Mouse (Mus musculus) heart, embryonic 13.5 days (tissue): Measurements from ENCODE around the gene 4933414I15Rik. TPM values are rescaled to one million over a fixed set of nuclear protein-coding genes. Genes with fewer than 3 reads are reported as not detected.
A peak's percentile ranks its signal among the peaks of the same experiment; 100 is the strongest.

Experiments
- ATAC-seq: fragments of 200-750 bp; cut with Nextera tagmentation; 2 replicates; pipeline ENCODE4 v1.8.0; 2017; ENCODE audit warnings: moderate TSS enrichment; ENCODE audit not compliant: insufficient number of reproducible peaks, low FRiP score, low TSS enrichment; ENCODE audit errors: extremely low read depth
- H3K27ac ChIP-seq: fragments of 300-500 bp; sonication (generic); replicated peaks from 2 replicates; pipeline ENCODE4 v1.5.1; 2015; ENCODE audit warnings: moderate library complexity, mild to moderate bottlenecking, inconsistent platforms
- H3K27me3 ChIP-seq: fragments of 300-500 bp; sonication (generic); replicated peaks from 2 replicates; pipeline ENCODE4 v1.6.1; 2015; ENCODE audit warnings: mild to moderate bottlenecking, inconsistent platforms
- H3K36me3 ChIP-seq: fragments of 300-500 bp; sonication (generic); 2 replicates; pipeline ENCODE4 v1.6.1; 2015; ENCODE audit warnings: mild to moderate bottlenecking, inconsistent platforms
- H3K4me1 ChIP-seq: fragments of 300-500 bp; sonication (generic); 2 replicates; pipeline ENCODE4 v1.6.1; 2015; ENCODE audit warnings: inconsistent platforms
- H3K4me2 ChIP-seq: fragments of 300-500 bp; sonication (generic); 2 replicates; pipeline ENCODE4 v1.6.1; 2015; ENCODE audit warnings: inconsistent platforms, mild to moderate bottlenecking, moderate library complexity
- H3K4me3 ChIP-seq: fragments of 300-500 bp; sonication (generic); 2 replicates; pipeline ENCODE4 v1.5.1; 2015; ENCODE audit warnings: moderate library complexity, mild to moderate bottlenecking, inconsistent platforms
- H3K9ac ChIP-seq: fragments of 300-500 bp; sonication (generic); 2 replicates; pipeline ENCODE4 v1.6.1; 2015; ENCODE audit warnings: inconsistent platforms, mild to moderate bottlenecking, moderate library complexity
- H3K9me3 ChIP-seq: fragments of 300-500 bp; sonication (generic); 2 replicates; pipeline ENCODE4 v1.6.1; 2016; ENCODE audit warnings: inconsistent platforms
- whole genome bisulfite sequencing: fragments of 180-500 bp; shearing (Covaris S2); methylation state at CpG from one replicate; pipeline ENCODE4 v1.1.7; 2015; ENCODE audit warnings: mixed read lengths; 5-methylcytosine and 5-hydroxymethylcytosine counted together
- polyA plus RNA-seq: library from polyadenylated mRNA; unstranded; fragments of >200 nt; fragmentation: Nextera tagmentation; extraction: Ambion mirVana; gene quantifications from 2 replicates; pipeline ENCODE4 v1.2.1, GENCODE M21; 2015

The 4933414I15Rik gene
- polyA plus RNA-seq, 1 experiment from 2014 or later, result not detected

- no peak overlapping the region for H3K27ac ChIP-seq
Measured at GRCm38 (mm10) chr11:50931021-50931420, 12.5 kb downstream of the 4933414I15Rik start.

GRCm38 (mm10) chr11:50930469-50931014 lies 13.0 kb downstream of the 4933414I15Rik start:
- Histone ChIP-seq H3K9me3 (no peaks in the 10 kb centered on the region), H3K36me3 (no peaks in the 10 kb centered on the region), H3K27me3 (peaks cover 23% of the 10 kb centered on the region), H3K4me3 (peak overlapping the region; percentile 80), H3K27ac (no peak overlapping the region), H3K4me2 (peak overlapping the region; percentile 96), H3K4me1 (peaks cover 10% of the 10 kb centered on the region), H3K9ac (peak overlapping the region; percentile 89)
- WGBS, result 13% methylated on average over 14 of the region's 14 CpGs
- no peak for ATAC-seq

More at GRCm38 (mm10) chr11:50931021-50931420, 12.5 kb downstream of the 4933414I15Rik start:
- no peaks in the 10 kb centered on the region for H3K9me3 ChIP-seq
- peak overlapping the region; percentile 96 for H3K4me2 ChIP-seq
- H3K4me3 ChIP-seq, result peak overlapping the region; percentile 80
- under 1% methylated on average over 16 of the region's 16 CpGs for WGBS
- H3K9ac ChIP-seq, result peak overlapping the region; percentile 89
- ATAC-seq, result peak; percentile 31; the same call in 1 of the 2 replicates
- peaks cover 27% of the 10 kb centered on the region for H3K27me3 ChIP-seq
- no peaks in the 10 kb centered on the region for H3K36me3 ChIP-seq
- H3K4me1 ChIP-seq, result peaks cover 10% of the 10 kb centered on the region

- Histone ChIP-seq H3K27ac (0 out of 2 replicates have a peak within 1 kb of the TSS, but pooled peaks have one; percentile 38), H3K9ac (peak within 1 kb of the TSS; percentile 87), H3K4me1 (no peaks in the 10 kb centered on the region), H3K4me2 (peak within 1 kb of the TSS; percentile 68), H3K4me3 (peak within 1 kb of the TSS; percentile 70), H3K9me3 (peaks cover 7% of the 10 kb centered on the region), H3K27me3 (no peaks in the 10 kb centered on the region), H3K36me3 (peaks cover 17% of the 10 kb centered on the region)
- under 1% methylated on average over 47 of the region's 47 CpGs for WGBS
- peak; percentile 76 for ATAC-seq
Measured at GRCm38 (mm10) chr11:50915671-50916320, 27.8 kb downstream of the 4933414I15Rik start, which contains the start of gene Zfp2. Gene Zfp2, minus strand, starts transcription at chr11:50916165.

DNA sequence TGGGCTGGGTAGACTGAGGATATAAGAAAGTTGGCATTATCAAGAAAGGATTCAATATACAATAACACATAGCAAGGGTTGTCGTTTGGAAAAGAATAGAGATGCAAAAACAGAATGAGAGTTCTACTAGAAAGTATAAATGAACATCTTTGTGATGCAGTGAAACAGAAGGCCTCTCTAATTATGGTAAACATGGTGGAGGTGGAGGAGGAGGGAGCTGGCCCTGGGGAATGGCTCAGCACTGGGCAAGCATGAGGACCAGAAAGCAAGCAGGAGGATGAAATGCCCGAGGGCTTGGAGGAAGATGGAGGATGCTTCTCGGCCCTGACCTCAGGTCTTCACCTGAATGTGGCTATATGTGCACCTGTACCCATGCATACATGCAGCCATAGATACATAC lies 29.1 kb downstream of the 4933414I15Rik start:
- no peak for ATAC-seq
- peaks cover 9% of the 10 kb centered on the region for H3K9me3 ChIP-seq

GRCm38 (mm10) chr11:50913301-50913700 lies 30.3 kb downstream of the 4933414I15Rik start:
- Histone ChIP-seq H3K27ac (no peak overlapping the region), H3K4me3 (no peak overlapping the region), H3K27me3 (no peaks in the 10 kb centered on the region), H3K9me3 (peaks cover 9% of the 10 kb centered on the region), H3K36me3 (peaks cover 42% of the 10 kb centered on the region), H3K4me2 (no peak overlapping the region), H3K4me1 (no peaks in the 10 kb centered on the region), H3K9ac (no peak overlapping the region)
- 82% methylated on average over 1 of the region's 1 CpGs for WGBS
- no peak for ATAC-seq

More for the DNA sequence above, 29.1 kb downstream of the 4933414I15Rik start:
- Histone ChIP-seq H3K4me2 (no peak overlapping the region), H3K36me3 (peaks cover 31% of the 10 kb centered on the region), H3K27ac (no peak overlapping the region), H3K27me3 (no peaks in the 10 kb centered on the region), H3K4me1 (no peaks in the 10 kb centered on the region), H3K9ac (no peak overlapping the region), H3K4me3 (no peak overlapping the region)
- 77% methylated on average over 3 of the region's 3 CpGs for WGBS

GRCm38 (mm10) chr11:50908136-50908535 lies 35.4 kb downstream of the 4933414I15Rik start:
- 86% methylated on average over 5 of the region's 5 CpGs for WGBS

DNA sequence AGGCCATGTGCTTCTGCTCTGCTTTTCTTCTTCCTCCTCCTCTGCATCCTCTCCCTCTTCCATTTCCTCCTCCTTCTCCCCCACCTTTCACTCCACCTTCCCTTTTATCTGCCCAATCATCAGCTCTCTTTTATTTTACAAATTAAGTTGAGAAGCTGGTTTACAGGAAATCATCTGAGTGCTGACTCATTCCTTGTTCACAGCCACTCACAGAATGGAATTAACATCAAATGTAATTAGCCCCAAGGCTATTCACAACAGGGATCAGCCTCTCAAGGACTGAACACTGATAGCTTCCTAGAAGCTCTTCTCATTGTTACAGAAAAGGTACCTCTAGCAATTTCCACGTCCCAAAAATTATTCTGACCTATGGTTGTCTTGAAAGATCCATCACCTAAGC lies 46.2 kb downstream of the 4933414I15Rik start:
- Histone ChIP-seq H3K9me3 (peaks cover 62% of the 10 kb centered on the region), H3K4me3 (no peak overlapping the region), H3K27me3 (no peaks in the 10 kb centered on the region), H3K36me3 (peaks cover 43% of the 10 kb centered on the region), H3K4me2 (no peak overlapping the region), H3K9ac (no peak overlapping the region), H3K27ac (no peak overlapping the region), H3K4me1 (no peaks in the 10 kb centered on the region)
- 64% methylated on average over 1 of the region's 1 CpGs for WGBS
- ATAC-seq, result no peak

More at GRCm38 (mm10) chr11:50908136-50908535, 35.4 kb downstream of the 4933414I15Rik start:
- H3K36me3 ChIP-seq, result peaks cover 93% of the 10 kb centered on the region
- H3K4me2 ChIP-seq, result no peak overlapping the region
- no peak overlapping the region for H3K9ac ChIP-seq
- no peak for ATAC-seq
- H3K4me1 ChIP-seq, result no peaks in the 10 kb centered on the region
- H3K27ac ChIP-seq, result no peak overlapping the region
- peaks cover 36% of the 10 kb centered on the region for H3K9me3 ChIP-seq
- no peaks in the 10 kb centered on the region for H3K27me3 ChIP-seq
- no peak overlapping the region for H3K4me3 ChIP-seq

DNA sequence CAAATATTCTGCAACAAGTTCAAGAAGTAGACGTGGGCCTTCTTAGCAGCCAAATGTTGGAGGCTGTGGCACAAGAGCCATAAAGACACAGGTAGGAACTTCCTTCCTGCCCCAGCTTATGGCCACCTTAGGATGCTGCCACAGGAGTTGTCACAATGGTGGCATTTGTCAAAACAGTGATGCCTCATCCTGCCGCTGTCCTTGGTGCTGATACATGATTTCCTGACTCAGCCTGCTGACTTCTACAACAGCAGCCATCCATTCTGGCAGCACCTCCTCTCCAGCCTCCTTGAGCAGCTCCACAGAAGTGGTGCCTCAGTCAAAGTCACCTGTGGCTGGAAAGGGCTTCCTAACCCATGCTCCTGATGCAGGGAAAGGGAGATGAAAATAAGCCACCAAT lies 51.1 kb downstream of the 4933414I15Rik start:
- no peak overlapping the region for H3K9ac ChIP-seq
- H3K9me3 ChIP-seq, result peaks cover 19% of the 10 kb centered on the region
- no peak overlapping the region for H3K27ac ChIP-seq
- H3K4me1 ChIP-seq, result no peaks in the 10 kb centered on the region
- H3K4me2 ChIP-seq, result no peak overlapping the region
- H3K27me3 ChIP-seq, result no peaks in the 10 kb centered on the region
- WGBS, result 49% methylated on average over 2 of the region's 2 CpGs
- H3K36me3 ChIP-seq, result 0 out of 2 replicates have a peak, but pooled peaks cover 1% of the 10 kb centered on the region
- H3K4me3 ChIP-seq, result no peak overlapping the region
- ATAC-seq, result no peak

Other genes starting within 250 kb of the 4933414I15Rik start
- 12.6 and 13.5 TPM in 2 replicates for gene Zfp354c, start 116.0 kb downstream of the 4933414I15Rik start, polyA plus RNA-seq
- 0.31 and 0.49 TPM in 2 replicates for gene Zfp879, start 102.2 kb downstream of the 4933414I15Rik start, polyA plus RNA-seq
- not detected in 2 replicates for gene Grm6, start 93.1 kb downstream of the 4933414I15Rik start, polyA plus RNA-seq
- 2.7 and 3.7 TPM in 2 replicates for gene Zfp454, start 56.1 kb downstream of the 4933414I15Rik start, polyA plus RNA-seq
- 6.9 and 8.4 TPM in 2 replicates for gene Zfp2, start 27.6 kb downstream of the 4933414I15Rik start, polyA plus RNA-seq
- gene Zfp354b, start 12.1 kb downstream of the 4933414I15Rik start, polyA plus RNA-seq, result 0.88 and 1.0 TPM in 2 replicates
- gene Prop1, start 10.0 kb upstream of the 4933414I15Rik start, polyA plus RNA-seq, result not detected in 2 replicates
- gene Olfr1378, start 22.8 kb upstream of the 4933414I15Rik start, polyA plus RNA-seq, result not detected in 2 replicates
- gene Olfr1377, start 38.2 kb upstream of the 4933414I15Rik start, polyA plus RNA-seq, result not detected in 2 replicates
- gene Olfr51, start 59.8 kb upstream of the 4933414I15Rik start, polyA plus RNA-seq, result not detected in 2 replicates
- not detected in 2 replicates for gene Olfr54, start 70.5 kb upstream of the 4933414I15Rik start, polyA plus RNA-seq
- not detected in 2 replicates for gene Olfr1375, start 104.3 kb upstream of the 4933414I15Rik start, polyA plus RNA-seq
- 5.1 and 5.3 TPM in 2 replicates for gene Zfp354a, start 115.5 kb upstream of the 4933414I15Rik start, polyA plus RNA-seq